ENCODE assay signal across 19 mouse cellular contexts in the genomic region with DNA sequence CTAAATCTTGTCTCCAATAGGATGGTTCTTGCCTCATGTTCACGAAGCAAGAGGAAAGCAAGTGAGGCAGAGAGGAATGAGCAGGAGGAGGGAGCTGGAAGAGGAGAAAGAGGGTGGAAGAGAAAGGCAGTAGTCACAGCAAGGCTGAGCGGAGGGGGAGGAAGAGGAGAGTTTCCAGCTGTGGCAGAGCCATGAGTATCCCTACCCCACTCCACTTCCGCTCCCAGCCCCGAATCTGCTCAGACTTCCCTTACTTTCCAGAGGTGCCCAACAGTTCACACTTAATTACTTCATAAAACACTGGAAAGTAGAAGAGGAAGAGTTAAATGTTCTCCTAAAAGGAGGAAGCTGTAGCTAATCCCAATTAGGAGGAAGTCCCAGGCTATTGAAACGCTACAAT.
"Had no signal": no experiment of that assay in that cellular context is flagged by ENCODE, and none has a peak within 500 bp of the region (broad histone marks: within the 10 kb centered on the region; RNA-seq: fewer than 3 reads in every experiment).

No protein-coding gene starts in this region.

- H3K27me3 ChIP-seq: midbrain, embryonic 12.5 days; neural tube, embryonic 12.5 days had no signal

- H3K36me3 ChIP-seq: midbrain, embryonic 10.5 days; midbrain, embryonic 12.5 days; neural tube, embryonic 12.5 days had no signal

- H3K4me1 ChIP-seq: midbrain, embryonic 10.5 days; midbrain, embryonic 12.5 days; neural tube, embryonic 12.5 days had no signal

- H3K9me3 ChIP-seq: midbrain, embryonic 10.5 days; midbrain, embryonic 12.5 days; neural tube, embryonic 12.5 days had no signal

- ATAC-seq: midbrain, embryonic 16.5 days had no signal

- H3K27ac ChIP-seq: liver, embryonic 14.5 days; midbrain, embryonic 10.5 days; midbrain, embryonic 12.5 days; neural tube, embryonic 12.5 days had no signal

- H3K9ac ChIP-seq: liver, embryonic 14.5 days; lung, embryonic 14.5 days; midbrain, embryonic 12.5 days; neural tube, embryonic 12.5 days had no signal

- DNase-seq: lung, adult 18-20 months; lung, embryonic 14.5 days; lung, postnatal 10 days; lung, postnatal 4 days; midbrain, embryonic 14.5 days; retina, postnatal 1 day; right cerebral cortex, adult 18-20 months; right cerebral cortex, postnatal 25 days; right cerebral cortex, postnatal 4 days; spleen, adult 18-20 months; thymus, adult 18-20 months; thymus, postnatal 14 days; thymus, postnatal 36 days had no signal

- H3K4me3 ChIP-seq: midbrain, embryonic 10.5 days; midbrain, embryonic 12.5 days; myocyte; neural tube, embryonic 12.5 days had no signal

- H3K4me2 ChIP-seq: lung, embryonic 14.5 days; midbrain, embryonic 12.5 days; neural tube, embryonic 12.5 days had no signal
